Mouse (Mus musculus) midbrain, embryonic 11.5 days (tissue): ENCODE measurements around the gene Rnaset2a. TPM values are rescaled to one million over a fixed set of nuclear protein-coding genes. Genes with fewer than 3 reads are reported as not detected.
A peak's percentile ranks its signal among the peaks of the same experiment; 100 is the strongest.
"Not testable (repeated sequence)": the region's sequence is repeated elsewhere in the genome, so short reads cannot be mapped to it uniquely, and the experiment has no call there.

ENCODE experiments used
- ATAC-seq: fragments of 200-750 bp; cut with Nextera tagmentation; 2 replicates; pipeline ENCODE4 v1.8.0; 2017; ENCODE audit warnings: moderate TSS enrichment, moderate library complexity; ENCODE audit not compliant: low FRiP score
- DNase-seq: peaks from one replicate; pipeline ENCODE4 v3.0.0; 2015; ENCODE audit warnings: low spot score; ENCODE audit errors: missing footprints
- H3K27ac ChIP-seq: fragments of 300-500 bp; sonication (generic); 2 replicates; pipeline ENCODE4 v1.5.1; 2014; ENCODE audit warnings: low read depth, low read length
- H3K27me3 ChIP-seq: fragments of 300-500 bp; sonication (generic); 2 replicates; pipeline ENCODE4 v1.6.1; 2014; ENCODE audit warnings: mild to moderate bottlenecking, low read length, moderate library complexity, mixed read lengths; ENCODE audit not compliant: control insufficient read depth, insufficient read depth
- H3K36me3 ChIP-seq: fragments of 300-500 bp; sonication (generic); 2 replicates; pipeline ENCODE4 v1.6.1; 2014; ENCODE audit warnings: mild to moderate bottlenecking, low read length, moderate library complexity, mixed read lengths; ENCODE audit not compliant: control insufficient read depth, insufficient read depth
- H3K4me1 ChIP-seq: fragments of 300-500 bp; sonication (generic); 2 replicates; pipeline ENCODE4 v1.6.1; 2014; ENCODE audit warnings: low read length; ENCODE audit not compliant: control insufficient read depth, insufficient read depth
- H3K4me2 ChIP-seq: fragments of 300-500 bp; sonication (generic); 2 replicates; pipeline ENCODE4 v1.6.1; 2014; ENCODE audit warnings: mild to moderate bottlenecking, moderate library complexity
- H3K4me3 ChIP-seq: fragments of 300-500 bp; sonication (generic); 2 replicates; pipeline ENCODE4 v1.5.1; 2014; ENCODE audit warnings: low read depth, low read length
- H3K9ac ChIP-seq: fragments of 300-500 bp; sonication (generic); 2 replicates; pipeline ENCODE4 v1.6.1; 2014; ENCODE audit warnings: low read length
- H3K9me3 ChIP-seq: fragments of 300-500 bp; sonication (generic); 2 replicates; pipeline ENCODE4 v1.6.1; 2016; ENCODE audit warnings: low read length; ENCODE audit not compliant: control insufficient read depth
- WGBS: fragments of 180-500 bp; shearing (Covaris S2); extraction: QIAGEN DNeasy Blood & Tissue Kit; methylation state at CpG from one replicate; pipeline ENCODE4 v1.1.7; 2014; 5-methylcytosine and 5-hydroxymethylcytosine counted together
- polyA plus RNA-seq: library from polyadenylated mRNA; unstranded; fragments of >200 nt; fragmentation: Nextera tagmentation; extraction: Ambion mirVana; gene quantifications from 2 replicates; pipeline ENCODE4 v1.2.1, GENCODE M21; 2014

The Rnaset2a gene
- polyA plus RNA-seq, 1 experiment from 2014 or later = 14.8 TPM

DNA sequence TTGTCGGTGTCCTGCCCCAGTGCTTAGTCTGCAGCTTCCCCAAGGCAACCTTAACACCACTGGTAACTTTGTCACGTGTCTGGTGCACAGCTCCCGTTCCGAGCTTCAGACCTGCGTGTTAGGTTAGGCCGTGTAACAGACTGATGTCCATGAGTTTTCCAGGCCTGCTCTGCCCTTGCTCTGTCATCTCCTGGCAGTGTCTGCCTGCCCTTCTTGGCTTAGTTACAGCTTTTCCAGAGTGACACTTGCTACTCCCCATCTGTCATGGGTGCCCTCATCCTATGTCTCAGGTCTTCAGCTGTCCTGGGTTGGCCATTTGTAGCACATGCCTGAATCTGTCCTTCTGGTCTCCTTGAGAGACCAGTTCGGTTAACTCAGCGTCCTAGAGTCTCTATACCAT is 19.5 kb upstream of the Rnaset2a start:
- H3K27ac ChIP-seq, H3K4me2 ChIP-seq, H3K27me3 ChIP-seq, H3K4me1 ChIP-seq, H3K9me3 ChIP-seq, ATAC-seq, H3K9ac ChIP-seq, DNase-seq, H3K4me3 ChIP-seq: not testable (repeated sequence)
- H3K36me3 ChIP-seq = peaks cover 10% of the 10 kb centered on the region
- 96% methylated on average over 5 of the region's 8 CpGs for WGBS

DNA sequence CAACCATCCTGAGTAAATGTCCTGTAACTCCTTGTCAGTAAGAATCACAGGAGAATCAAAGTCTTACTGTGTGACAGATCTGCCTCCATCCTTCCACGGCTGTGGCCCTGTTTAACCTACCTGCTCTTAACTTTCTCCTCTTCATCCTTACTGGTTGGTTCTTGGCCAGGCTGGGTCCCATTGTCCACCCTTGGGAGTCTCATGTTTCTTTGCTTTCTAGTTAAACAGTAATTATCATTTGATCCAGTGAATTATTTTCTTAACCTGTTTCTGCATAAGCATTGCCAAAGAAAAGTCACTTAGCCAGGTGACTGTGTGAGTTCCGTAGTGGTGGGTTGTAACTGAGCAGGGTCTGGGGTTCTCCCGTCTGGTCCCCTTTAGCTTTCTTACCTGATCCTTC is 18.6 kb upstream of the Rnaset2a start:
- peak overlapping the region; percentile 46; the same call in 1 of the 2 replicates for H3K4me3 ChIP-seq
- H3K27me3 ChIP-seq, H3K4me1 ChIP-seq, ATAC-seq, H3K27ac ChIP-seq, H3K36me3 ChIP-seq, DNase-seq, H3K9ac ChIP-seq, H3K9me3 ChIP-seq: not testable (repeated sequence)
- WGBS = no CpG with 5 or more reads among the region's 3 CpGs
- peak overlapping the region; percentile 37 for H3K4me2 ChIP-seq

DNA sequence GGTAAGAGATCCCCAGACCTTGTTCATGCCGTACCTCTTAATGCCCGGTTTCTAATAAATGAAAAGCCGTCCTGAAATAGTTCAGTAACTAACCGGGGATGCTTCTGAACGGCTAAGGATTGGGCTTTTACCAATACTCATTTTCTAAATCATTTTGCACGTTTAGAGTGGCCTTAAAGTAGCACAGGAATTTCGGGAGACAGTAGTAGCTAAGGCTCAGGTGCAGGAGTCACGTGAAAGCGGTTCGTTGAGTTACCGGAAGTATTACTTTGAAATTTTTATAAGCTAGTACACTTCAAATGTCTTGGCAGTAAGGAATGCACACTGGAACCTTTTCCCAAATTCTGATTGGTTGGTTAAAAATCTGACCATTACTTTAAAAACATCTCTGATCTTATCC is 18.1 kb upstream of the Rnaset2a start:
- H3K36me3 ChIP-seq, H3K9me3 ChIP-seq, H3K27me3 ChIP-seq, ATAC-seq, H3K27ac ChIP-seq, DNase-seq, H3K4me1 ChIP-seq: not testable (repeated sequence)
- Histone ChIP-seq H3K4me2 (peak overlapping the region; percentile 37), H3K9ac (peak overlapping the region; percentile 38; the same call in 1 of the 2 replicates), H3K4me3 (peak overlapping the region; percentile 46)
- 3% methylated on average over 11 of the region's 11 CpGs for WGBS

DNA sequence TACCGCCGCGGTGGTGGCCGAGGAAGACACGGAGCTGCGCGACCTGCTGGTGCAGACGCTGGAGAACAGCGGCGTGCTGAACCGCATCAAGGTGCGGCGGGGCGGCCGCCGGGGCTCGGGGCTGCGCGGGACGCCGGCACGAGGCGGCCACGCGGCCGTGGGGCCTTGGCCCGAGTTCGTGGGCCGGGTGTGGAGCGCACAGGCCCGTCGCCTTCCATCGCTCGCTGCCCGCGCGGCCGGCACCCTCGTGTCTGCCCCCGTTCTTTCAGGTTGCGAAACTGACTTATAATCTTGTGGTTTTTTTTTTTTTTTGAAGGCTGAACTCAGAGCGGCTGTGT is 17.7 kb upstream of the Rnaset2a start:
- DNase-seq, H3K36me3 ChIP-seq, H3K27ac ChIP-seq, H3K27me3 ChIP-seq, ATAC-seq, H3K4me1 ChIP-seq, H3K9me3 ChIP-seq: not testable (repeated sequence)
- Histone ChIP-seq H3K9ac (peak overlapping the region; percentile 49), H3K4me3 (peak overlapping the region; percentile 46), H3K4me2 (peak overlapping the region; percentile 37; the same call in 1 of the 2 replicates)
- WGBS = under 1% methylated on average over 33 of the region's 42 CpGs

DNA sequence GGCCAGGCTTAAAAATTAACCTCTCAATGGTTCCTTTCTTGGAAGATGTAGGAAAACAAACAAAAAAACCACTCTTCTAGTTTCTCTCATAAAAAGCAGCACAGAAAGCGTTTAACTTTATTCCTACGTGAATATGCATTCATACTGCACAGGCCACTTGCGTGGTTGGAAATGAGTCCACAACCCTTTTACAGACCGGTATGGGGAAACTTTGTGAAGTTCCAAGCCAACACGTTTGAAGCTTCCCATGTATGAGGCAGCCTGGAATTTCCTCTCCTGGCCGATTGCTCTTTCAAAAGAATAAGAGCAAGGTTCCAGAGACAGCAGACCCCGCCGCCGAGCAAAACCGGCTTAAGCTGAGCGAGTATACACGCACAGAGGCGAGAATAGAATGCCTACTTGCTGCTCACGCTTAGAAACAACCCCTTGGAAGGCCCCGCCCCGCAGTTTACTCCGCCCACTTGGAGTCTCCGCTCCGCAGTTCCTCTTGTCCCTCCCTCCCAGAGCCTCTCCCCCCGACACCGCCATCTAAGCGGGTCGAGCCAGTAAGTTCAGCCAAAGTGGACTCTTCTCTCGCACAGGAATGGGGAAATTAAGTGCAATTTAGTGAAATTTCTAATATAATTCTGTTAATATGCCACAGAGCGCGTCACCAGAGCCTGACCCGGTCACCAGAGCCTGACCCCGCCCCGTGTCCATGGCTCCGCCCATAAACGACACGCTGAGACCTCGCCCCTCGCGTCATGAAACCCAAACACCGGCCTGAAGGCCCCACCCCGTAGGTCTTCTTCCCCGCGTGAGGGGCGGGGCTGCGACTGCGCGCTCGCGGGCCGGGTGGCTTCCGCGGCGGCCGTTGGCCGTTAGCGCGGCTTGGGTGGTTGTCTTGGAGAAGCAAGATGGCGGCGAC is 17.1 kb upstream of the Rnaset2a start, which contains the start of gene Fgfr1op:
Gene Fgfr1op (plus strand): TSS at position 801 of the 907 bp plus-strand sequence.
- peak; percentile 98 for ATAC-seq
- peak; percentile 84 for DNase-seq
- not testable (repeated sequence) for H3K27ac ChIP-seq, H3K4me1 ChIP-seq, H3K9me3 ChIP-seq, H3K27me3 ChIP-seq, H3K36me3 ChIP-seq
- WGBS = 5% methylated on average over 11 of the region's 55 CpGs
- Histone ChIP-seq H3K9ac (peak within 1 kb of the TSS; percentile 49), H3K4me2 (peak within 1 kb of the TSS; percentile 37), H3K4me3 (peak within 1 kb of the TSS; percentile 46)

DNA sequence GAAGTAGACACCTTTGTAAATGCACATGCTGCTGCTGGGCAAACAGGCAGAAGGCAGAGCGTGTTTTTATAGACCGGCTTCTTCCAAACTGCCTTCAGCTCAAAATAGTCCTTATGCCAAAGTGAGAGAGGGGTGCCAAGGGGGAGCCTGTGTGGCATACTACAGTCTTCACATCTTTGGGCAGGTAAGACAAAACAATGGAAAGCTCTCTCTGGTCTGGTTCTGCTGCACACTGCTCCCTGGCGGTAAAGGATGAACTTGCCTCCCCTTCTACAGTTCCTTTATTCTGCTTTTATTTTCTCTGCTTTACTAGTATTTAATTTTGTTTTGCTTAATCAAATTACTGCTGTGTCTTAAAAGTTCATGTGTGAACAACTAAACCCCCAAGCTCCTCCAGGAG is 13.1 kb upstream of the Rnaset2a start:
- WGBS = 58% methylated on average over 3 of the region's 3 CpGs
- not testable (repeated sequence) for H3K36me3 ChIP-seq, H3K4me1 ChIP-seq, H3K4me2 ChIP-seq, H3K4me3 ChIP-seq, ATAC-seq, H3K27ac ChIP-seq, H3K9me3 ChIP-seq, H3K27me3 ChIP-seq, H3K9ac ChIP-seq
- DNase-seq = peak; percentile 79

DNA sequence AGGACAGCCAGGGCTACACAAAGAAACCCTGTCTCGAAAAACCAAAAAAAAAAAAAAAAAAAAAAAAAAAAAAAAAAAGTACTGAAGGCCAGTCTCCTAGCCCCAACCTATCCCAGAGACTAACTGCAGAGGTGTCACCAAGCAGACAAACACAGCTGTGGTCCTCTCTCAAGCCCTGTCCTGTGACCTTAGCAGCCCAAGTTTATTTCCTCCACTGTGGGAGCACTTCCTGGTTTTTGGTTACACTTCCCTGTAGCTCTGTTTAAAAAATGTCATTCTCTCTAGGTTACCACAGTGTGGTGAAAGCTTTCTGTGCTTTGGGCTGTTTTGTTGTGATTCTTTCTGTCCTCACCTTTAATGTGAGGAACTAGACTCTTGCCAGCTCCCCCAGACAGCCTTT is 10.7 kb upstream of the Rnaset2a start:
- not testable (repeated sequence) for DNase-seq, H3K4me2 ChIP-seq, H3K4me1 ChIP-seq, H3K9ac ChIP-seq, ATAC-seq, H3K27me3 ChIP-seq, H3K9me3 ChIP-seq, H3K27ac ChIP-seq, H3K4me3 ChIP-seq, H3K36me3 ChIP-seq
- no CpG with 5 or more reads among the region's 1 CpGs for WGBS

DNA sequence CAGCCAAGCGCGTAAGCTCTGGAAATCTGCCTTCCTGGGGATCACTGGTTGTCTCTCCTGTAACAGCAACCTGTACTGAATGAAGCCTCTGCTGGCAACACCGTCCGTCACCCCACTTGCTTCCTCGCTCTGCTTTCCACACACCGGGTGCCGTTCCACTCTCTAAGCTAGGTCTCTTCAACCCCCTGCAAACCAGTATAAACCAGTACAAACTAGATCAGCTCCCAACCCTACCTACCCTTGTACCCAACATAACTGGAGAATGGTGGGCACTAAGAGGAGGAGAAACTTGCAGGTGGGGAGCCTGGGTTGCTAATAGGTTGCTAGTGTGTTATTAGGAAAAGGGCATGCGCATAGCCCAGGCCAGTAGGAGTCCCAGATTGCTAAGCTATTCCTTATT is 8.1 kb upstream of the Rnaset2a start:
- not testable (repeated sequence) for H3K9me3 ChIP-seq, H3K9ac ChIP-seq, DNase-seq, H3K36me3 ChIP-seq, H3K27ac ChIP-seq, H3K4me2 ChIP-seq, ATAC-seq, H3K27me3 ChIP-seq, H3K4me1 ChIP-seq, H3K4me3 ChIP-seq
- no CpG with 5 or more reads among the region's 8 CpGs for WGBS

DNA sequence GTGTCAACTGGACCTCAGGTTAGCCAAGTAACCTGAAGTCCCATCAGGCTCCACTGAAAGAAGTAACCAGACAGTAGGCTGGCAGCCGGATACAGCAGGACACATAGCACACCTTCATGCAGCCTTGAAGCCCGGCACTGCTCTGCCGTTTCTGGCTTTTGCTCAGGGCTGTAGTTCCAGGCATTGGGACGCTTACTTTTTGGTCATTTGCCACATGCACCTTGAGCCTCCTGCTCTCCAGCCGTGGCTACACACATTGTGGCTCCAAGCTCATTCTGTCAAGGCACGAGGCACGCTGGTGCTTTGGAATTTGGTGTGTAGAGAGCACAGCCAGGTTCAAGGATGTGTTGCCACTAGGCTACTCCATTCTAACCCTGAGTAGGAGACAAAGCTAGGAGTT is 7.1 kb upstream of the Rnaset2a start:
- not testable (repeated sequence) for H3K4me1 ChIP-seq, H3K27ac ChIP-seq, H3K9ac ChIP-seq, H3K27me3 ChIP-seq, DNase-seq, H3K9me3 ChIP-seq, H3K4me2 ChIP-seq, H3K4me3 ChIP-seq, ATAC-seq, H3K36me3 ChIP-seq
- WGBS = 87% methylated on average over 6 of the region's 7 CpGs
